Mouse (Mus musculus) liver, embryonic 13.5 days (tissue): Measurements from ENCODE around the gene Soat1. TPM values are rescaled to one million over a fixed set of nuclear protein-coding genes. Genes with fewer than 3 reads are reported as not detected.
"Not testable (repeated sequence)": the region's sequence is repeated elsewhere in the genome, so short reads cannot be mapped to it uniquely, and the experiment has no call there.

Source experiments
- ATAC-seq: fragments of 200-750 bp; cut with Nextera tagmentation; 2 replicates; pipeline ENCODE4 v1.8.0; 2017; ENCODE audit warnings: low read depth, mild to moderate bottlenecking, moderate number of reproducible peaks, moderate library complexity
- DNase-seq: peaks from one replicate; pipeline ENCODE4 v3.0.0; 2022
- H3K27ac ChIP-seq: fragments of 300-500 bp; sonication (generic); 2 replicates; pipeline ENCODE4 v1.5.1; 2015; ENCODE audit warnings: moderate library complexity, mild to moderate bottlenecking, inconsistent platforms
- H3K27me3 ChIP-seq: fragments of 300-500 bp; sonication (generic); 2 replicates; pipeline ENCODE4 v1.6.1; 2015; ENCODE audit warnings: mild to moderate bottlenecking, inconsistent platforms
- H3K36me3 ChIP-seq: fragments of 300-500 bp; sonication (generic); 2 replicates; pipeline ENCODE4 v1.6.1; 2015; ENCODE audit warnings: mild to moderate bottlenecking, inconsistent platforms
- H3K4me1 ChIP-seq: fragments of 300-500 bp; sonication (generic); replicated peaks from 2 replicates; pipeline ENCODE4 v1.6.1; 2015; ENCODE audit warnings: inconsistent platforms
- H3K4me2 ChIP-seq: fragments of 300-500 bp; sonication (generic); 2 replicates; pipeline ENCODE4 v1.6.1; 2015; ENCODE audit warnings: inconsistent platforms, mild to moderate bottlenecking, moderate library complexity
- H3K4me3 ChIP-seq: fragments of 300-500 bp; sonication (generic); replicated peaks from 2 replicates; pipeline ENCODE4 v1.5.1; 2015; ENCODE audit warnings: mild to moderate bottlenecking, inconsistent platforms
- H3K9ac ChIP-seq: fragments of 300-500 bp; sonication (generic); 2 replicates; pipeline ENCODE4 v1.6.1; 2015; ENCODE audit warnings: mild to moderate bottlenecking, inconsistent platforms
- H3K9me3 ChIP-seq: fragments of 300-500 bp; sonication (generic); replicated peaks from 2 replicates; pipeline ENCODE4 v1.6.1; 2016; ENCODE audit warnings: inconsistent platforms
- WGBS: fragments of 180-500 bp; shearing (Covaris S2); methylation state at CpG from one replicate; pipeline ENCODE4 v1.1.7; 2015; ENCODE audit not compliant: insufficient replicate concordance; 5-methylcytosine and 5-hydroxymethylcytosine counted together
- polyA plus RNA-seq: library from polyadenylated mRNA; unstranded; fragments of >200 nt; fragmentation: Nextera tagmentation; extraction: Ambion mirVana; gene quantifications from 2 replicates; pipeline ENCODE4 v1.2.1, GENCODE M21; 2015

Soat1 gene
- polyA plus RNA-seq, 1 experiment from 2014 or later: 16.1 TPM

DNA sequence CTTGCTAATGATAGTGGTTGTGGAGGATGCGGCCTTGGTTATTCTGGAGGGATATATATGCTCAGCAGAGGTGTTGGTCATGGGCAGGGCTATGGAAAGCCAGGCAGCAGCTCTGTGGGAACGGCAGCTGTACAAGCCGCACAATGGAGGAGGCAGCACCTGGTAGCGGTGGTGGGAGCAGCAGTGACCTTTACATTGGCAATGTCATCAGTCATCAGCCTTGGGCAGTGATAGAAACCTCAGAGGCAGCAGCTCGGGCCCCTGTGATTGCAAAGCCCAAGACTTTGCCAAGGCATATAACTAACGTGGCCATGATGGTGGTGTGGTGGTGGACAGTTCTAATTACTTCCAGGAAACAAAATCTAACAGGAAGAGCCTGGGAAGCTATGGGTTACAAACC is 50.6 kb downstream of the Soat1 start:
- Histone ChIP-seq H3K4me2 (no peak overlapping the region), H3K27ac (no peak overlapping the region), H3K4me1 (peaks cover 11% of the 10 kb centered on the region), H3K9me3 (no peaks in the 10 kb centered on the region), H3K27me3 (no peaks in the 10 kb centered on the region), H3K9ac (no peak overlapping the region), H3K36me3 (no peaks in the 10 kb centered on the region), H3K4me3 (no peak overlapping the region)
- 73% methylated on average over 6 of the region's 6 CpGs for WGBS
- DNase-seq: no peak
- ATAC-seq: no peak

GRCm38 (mm10) chr1:156422856-156423255 is 51.3 kb downstream of the Soat1 start:
- Histone ChIP-seq H3K4me2 (no peak overlapping the region), H3K4me3 (no peak overlapping the region), H3K36me3 (no peaks in the 10 kb centered on the region), H3K9ac (no peak overlapping the region), H3K27me3 (no peaks in the 10 kb centered on the region), H3K27ac (no peak overlapping the region), H3K9me3 (no peaks in the 10 kb centered on the region), H3K4me1 (peaks cover 11% of the 10 kb centered on the region)
- DNase-seq (no peak), ATAC-seq (no peak)
- 72% methylated on average over 6 of the region's 6 CpGs for WGBS

DNA sequence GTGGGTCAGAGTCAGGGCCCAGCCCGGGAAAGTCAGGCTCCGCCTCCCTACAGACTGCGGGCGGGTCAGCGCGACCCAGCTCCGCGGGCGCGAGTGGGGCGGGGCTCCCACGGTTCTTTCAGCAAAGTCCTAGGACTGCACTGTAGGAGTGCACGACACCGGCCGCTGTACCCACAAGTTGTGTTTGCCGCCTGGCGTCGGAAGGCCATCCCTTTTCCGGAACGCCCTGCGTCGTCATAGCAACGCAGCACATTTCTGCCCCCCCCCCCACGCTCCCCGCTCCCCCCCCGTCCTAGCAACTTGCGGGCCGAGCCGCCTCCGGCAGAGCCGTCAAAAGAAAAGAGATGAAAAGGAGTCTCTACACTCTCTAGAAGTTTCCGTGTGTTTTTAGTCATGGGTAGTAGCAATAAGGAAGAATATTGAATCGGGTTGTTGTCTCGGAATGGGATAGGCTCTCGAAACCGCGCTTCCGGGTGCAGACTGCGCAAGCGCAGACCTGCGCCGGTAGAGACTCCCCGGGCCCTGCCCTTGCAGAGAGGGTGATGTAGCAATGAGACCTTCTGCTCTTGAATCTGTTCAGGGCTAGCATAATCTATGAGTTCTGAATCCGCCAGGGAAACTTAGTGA is 53.3 kb downstream of the Soat1 start, which contains the start of gene Axdnd1:
Axdnd1 (minus strand) TSS at position 489 of the 627 bp plus-strand sequence.
- Histone ChIP-seq H3K27ac (peak within 1 kb of the TSS; percentile 76), H3K9ac (peak within 1 kb of the TSS; percentile 68), H3K4me3 (peak within 1 kb of the TSS; percentile 70), H3K9me3 (no peaks in the 10 kb centered on the region), H3K36me3 (no peaks in the 10 kb centered on the region), H3K27me3 (no peaks in the 10 kb centered on the region), H3K4me1 (peaks cover 15% of the 10 kb centered on the region), H3K4me2 (peak within 1 kb of the TSS; percentile 73)
- peak; percentile 96 for ATAC-seq
- under 1% methylated on average over 44 of the region's 44 CpGs for WGBS
- peak; percentile 82 for DNase-seq

DNA sequence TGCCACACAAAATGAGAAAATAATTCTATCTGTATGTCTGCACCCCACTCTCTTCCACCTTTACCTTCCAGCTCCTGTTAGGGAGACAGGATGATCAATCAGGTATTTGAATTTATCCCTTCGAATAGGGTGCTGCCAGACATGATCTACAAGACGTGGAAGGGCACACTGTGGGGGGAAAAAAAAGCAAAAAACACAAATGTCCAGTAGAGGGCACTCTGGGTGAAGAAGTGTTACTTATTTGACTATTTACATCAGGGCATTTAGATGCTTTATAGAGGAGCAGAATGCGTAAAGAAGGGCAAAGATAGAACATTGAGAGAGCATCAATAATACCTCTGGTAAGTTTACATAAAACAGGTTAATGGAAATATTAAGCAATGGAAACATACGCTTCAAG is 56.0 kb downstream of the Soat1 start:
- no peaks in the 10 kb centered on the region for H3K36me3 ChIP-seq
- no peak overlapping the region for H3K4me3 ChIP-seq
- 58% methylated on average over 4 of the region's 4 CpGs for WGBS
- no peak overlapping the region for H3K4me2 ChIP-seq
- DNase-seq (no peak), ATAC-seq (no peak)
- no peaks in the 10 kb centered on the region for H3K9me3 ChIP-seq
- H3K4me1 ChIP-seq: peaks cover 15% of the 10 kb centered on the region
- H3K27ac ChIP-seq: no peak overlapping the region
- H3K27me3 ChIP-seq: no peaks in the 10 kb centered on the region
- no peak overlapping the region for H3K9ac ChIP-seq

GRCm38 (mm10) chr1:156408521-156408920 is 65.6 kb downstream of the Soat1 start:
- Histone ChIP-seq H3K4me3 (no peak overlapping the region), H3K4me2 (no peak overlapping the region), H3K36me3 (no peaks in the 10 kb centered on the region), H3K9ac (no peak overlapping the region), H3K27ac (no peak overlapping the region), H3K4me1 (peaks cover 10% of the 10 kb centered on the region; the same call in 1 of the 2 replicates), H3K27me3 (no peaks in the 10 kb centered on the region), H3K9me3 (no peaks in the 10 kb centered on the region)
- no peak for ATAC-seq
- WGBS: 46% methylated on average over 4 of the region's 4 CpGs
- DNase-seq: no peak

DNA sequence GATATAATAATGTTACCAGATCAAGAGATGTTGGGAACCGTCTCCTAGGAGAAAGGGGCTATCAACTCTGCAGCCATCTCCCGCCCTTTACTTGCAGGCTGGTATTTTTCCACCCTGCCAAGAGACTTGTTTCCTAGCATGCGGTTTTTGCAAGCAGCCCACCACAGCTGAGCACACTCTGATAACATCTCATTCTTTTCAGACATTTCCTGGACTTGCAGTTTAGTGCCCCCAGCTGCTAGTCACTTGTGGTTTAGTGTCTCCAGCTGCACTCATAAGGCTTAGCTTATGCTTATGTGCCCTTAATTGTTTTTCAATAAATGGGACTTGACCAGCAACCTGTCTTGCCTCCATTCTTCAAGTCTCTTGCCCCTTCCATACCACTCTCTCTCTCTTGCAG is 66.1 kb downstream of the Soat1 start:
- DNase-seq (no peak), ATAC-seq (no peak)
- H3K27me3 ChIP-seq: no peaks in the 10 kb centered on the region
- H3K4me2 ChIP-seq: no peak overlapping the region
- no peak overlapping the region for H3K27ac ChIP-seq
- H3K9ac ChIP-seq: no peak overlapping the region
- H3K9me3 ChIP-seq: no peaks in the 10 kb centered on the region
- H3K36me3 ChIP-seq: no peaks in the 10 kb centered on the region
- no peak overlapping the region for H3K4me3 ChIP-seq
- 18% methylated on average over 3 of the region's 3 CpGs for WGBS
- peaks cover 10% of the 10 kb centered on the region; the same call in 1 of the 2 replicates for H3K4me1 ChIP-seq

DNA sequence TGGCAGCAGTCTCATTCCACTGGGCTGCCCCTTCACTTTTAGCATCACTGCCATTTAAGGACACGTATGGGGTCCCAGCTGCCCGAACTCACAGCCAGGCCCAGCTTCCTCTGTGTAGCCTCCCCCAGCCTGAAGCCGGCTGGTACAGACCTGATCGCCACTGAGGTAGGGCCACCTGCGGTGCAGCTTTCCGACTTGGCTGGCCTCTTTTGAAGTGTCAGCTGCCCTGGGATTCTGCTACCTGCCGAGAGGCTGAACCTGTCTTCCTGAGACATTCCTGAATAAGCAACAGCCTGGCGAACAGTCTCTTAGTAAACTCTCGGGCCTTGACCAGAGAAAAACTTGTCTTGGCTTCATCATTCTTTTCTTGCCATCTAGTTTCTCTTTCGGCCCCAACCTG is 70.9 kb downstream of the Soat1 start:
- 74% methylated on average over 10 of the region's 10 CpGs for WGBS
- H3K36me3 ChIP-seq: no peaks in the 10 kb centered on the region
- no peak for DNase-seq
- no peak overlapping the region for H3K27ac ChIP-seq
- no peak overlapping the region for H3K4me3 ChIP-seq
- no peak overlapping the region for H3K9ac ChIP-seq
- no peak for ATAC-seq
- H3K27me3 ChIP-seq: no peaks in the 10 kb centered on the region
- no peaks in the 10 kb centered on the region for H3K9me3 ChIP-seq
- no peak overlapping the region for H3K4me2 ChIP-seq
- peaks cover 6% of the 10 kb centered on the region; the same call in 1 of the 2 replicates for H3K4me1 ChIP-seq

- H3K27ac ChIP-seq: no peak overlapping the region
- H3K9ac ChIP-seq: no peak overlapping the region
- H3K4me2 ChIP-seq: no peak overlapping the region
- H3K9me3 ChIP-seq: no peaks in the 10 kb centered on the region
- WGBS: 28% methylated on average over 2 of the region's 2 CpGs
- no peaks in the 10 kb centered on the region for H3K4me1 ChIP-seq
- no peaks in the 10 kb centered on the region for H3K27me3 ChIP-seq
- H3K36me3 ChIP-seq: no peaks in the 10 kb centered on the region
- H3K4me3 ChIP-seq: no peak overlapping the region
- DNase-seq: no peak
- no peak for ATAC-seq
Observed at GRCm38 (mm10) chr1:156402491-156402890, 71.6 kb downstream of the Soat1 start.

GRCm38 (mm10) chr1:156400159-156400558 is 74.0 kb downstream of the Soat1 start:
- H3K27me3 ChIP-seq, H3K36me3 ChIP-seq, H3K9me3 ChIP-seq, DNase-seq, H3K9ac ChIP-seq, ATAC-seq, H3K4me2 ChIP-seq, H3K27ac ChIP-seq, H3K4me3 ChIP-seq, H3K4me1 ChIP-seq: not testable (repeated sequence)
- WGBS: 43% methylated on average over 3 of the region's 3 CpGs

GRCm38 (mm10) chr1:156393148-156393547 is 81.0 kb downstream of the Soat1 start:
- H3K4me2 ChIP-seq: no peak overlapping the region
- no peak overlapping the region for H3K9ac ChIP-seq
- ATAC-seq: no peak
- no peaks in the 10 kb centered on the region for H3K27me3 ChIP-seq
- 35% methylated on average over 4 of the region's 4 CpGs for WGBS
- no peak for DNase-seq
- H3K36me3 ChIP-seq: no peaks in the 10 kb centered on the region
- no peak overlapping the region for H3K4me3 ChIP-seq
- no peaks in the 10 kb centered on the region for H3K4me1 ChIP-seq
- H3K27ac ChIP-seq: no peak overlapping the region
- H3K9me3 ChIP-seq: no peaks in the 10 kb centered on the region

DNA sequence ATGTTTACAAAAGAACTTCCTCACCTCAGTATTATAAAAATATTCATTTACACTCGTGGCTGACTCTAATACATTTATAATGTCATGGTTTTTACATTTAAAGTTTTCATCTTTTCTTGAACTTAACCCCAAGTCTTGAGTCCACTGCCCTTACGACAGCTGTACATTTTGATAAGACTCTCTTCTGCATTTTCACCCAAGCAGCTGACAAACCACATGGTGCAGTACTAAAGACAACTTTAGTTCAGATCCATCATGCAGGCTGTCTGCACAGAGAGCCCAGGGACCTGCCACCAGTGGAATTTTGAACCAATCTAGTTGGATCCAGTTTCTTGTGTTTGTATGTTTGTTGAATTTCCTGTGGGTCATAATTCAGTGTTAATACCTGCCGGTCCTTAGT is 87.3 kb downstream of the Soat1 start:
- Histone ChIP-seq H3K4me3 (no peak overlapping the region), H3K4me2 (no peak overlapping the region), H3K36me3 (no peaks in the 10 kb centered on the region), H3K9ac (no peak overlapping the region), H3K4me1 (peaks cover 11% of the 10 kb centered on the region), H3K9me3 (no peaks in the 10 kb centered on the region), H3K27ac (no peak overlapping the region), H3K27me3 (no peaks in the 10 kb centered on the region)
- DNase-seq (peak; percentile 24), ATAC-seq (peak; percentile 85)
- WGBS: 27% methylated on average over 3 of the region's 3 CpGs

- H3K9ac ChIP-seq: no peak overlapping the region
- no peak overlapping the region for H3K27ac ChIP-seq
- peaks cover 11% of the 10 kb centered on the region for H3K4me1 ChIP-seq
- no peaks in the 10 kb centered on the region for H3K36me3 ChIP-seq
- peak; percentile 55; the same call in 1 of the 2 replicates for ATAC-seq
- H3K27me3 ChIP-seq: no peaks in the 10 kb centered on the region
- H3K4me2 ChIP-seq: no peak overlapping the region
- H3K9me3 ChIP-seq: no peaks in the 10 kb centered on the region
- no peak for DNase-seq
- no peak overlapping the region for H3K4me3 ChIP-seq
- WGBS: 25% methylated on average over 4 of the region's 4 CpGs
Observed at GRCm38 (mm10) chr1:156386232-156386631, 87.9 kb downstream of the Soat1 start.
